Mouse (Mus musculus) hindbrain, embryonic 15.5 days (tissue): ENCODE measurements at regions not wholly inside any gene's neighbourhood (a gene's known extent, or its start where the extent isn't known, plus 50 kb on each side); places are given as distances from the start of the nearest gene placed in this dataset.
A peak's percentile ranks its signal among the peaks of the same experiment; 100 is the strongest.

Experiments
- ATAC-seq: fragments of 200-750 bp; cut with Nextera tagmentation; 2 replicates; pipeline ENCODE4 v1.8.0; 2017; ENCODE audit warnings: low read depth, moderate number of reproducible peaks, moderate TSS enrichment; ENCODE audit not compliant: low FRiP score
- H3K27ac ChIP-seq: fragments of 300-500 bp; sonication (generic); replicated peaks from 2 replicates; pipeline ENCODE4 v1.5.1; 2015; ENCODE audit warnings: mild to moderate bottlenecking, inconsistent platforms
- H3K27me3 ChIP-seq: fragments of 300-500 bp; sonication (generic); 2 replicates; pipeline ENCODE4 v1.6.1; 2015; ENCODE audit warnings: control low read depth, inconsistent platforms
- H3K36me3 ChIP-seq: fragments of 300-500 bp; sonication (generic); 2 replicates; pipeline ENCODE4 v1.6.1; 2015; ENCODE audit warnings: control low read depth, inconsistent platforms
- H3K4me1 ChIP-seq: fragments of 300-500 bp; sonication (generic); replicated peaks from 2 replicates; pipeline ENCODE4 v1.6.1; 2015; ENCODE audit warnings: control low read depth, inconsistent platforms
- H3K4me2 ChIP-seq: fragments of 300-500 bp; sonication (generic); 2 replicates; pipeline ENCODE4 v1.6.1; 2015; ENCODE audit warnings: moderate library complexity, mild to moderate bottlenecking, inconsistent platforms
- H3K4me3 ChIP-seq: fragments of 300-500 bp; sonication (generic); 2 replicates; pipeline ENCODE4 v1.5.1; 2015; ENCODE audit warnings: mild to moderate bottlenecking, inconsistent platforms
- H3K9ac ChIP-seq: fragments of 300-500 bp; sonication (generic); 2 replicates; pipeline ENCODE4 v1.6.1; 2015; ENCODE audit warnings: inconsistent platforms
- H3K9me3 ChIP-seq: fragments of 300-500 bp; sonication (generic); 2 replicates; pipeline ENCODE4 v1.6.1; 2016; ENCODE audit warnings: control low read depth, inconsistent platforms
- WGBS: fragments of 180-500 bp; shearing (Covaris S2); methylation state at CpG from one replicate; pipeline ENCODE4 v1.1.7; 2015; 5-methylcytosine and 5-hydroxymethylcytosine counted together

DNA sequence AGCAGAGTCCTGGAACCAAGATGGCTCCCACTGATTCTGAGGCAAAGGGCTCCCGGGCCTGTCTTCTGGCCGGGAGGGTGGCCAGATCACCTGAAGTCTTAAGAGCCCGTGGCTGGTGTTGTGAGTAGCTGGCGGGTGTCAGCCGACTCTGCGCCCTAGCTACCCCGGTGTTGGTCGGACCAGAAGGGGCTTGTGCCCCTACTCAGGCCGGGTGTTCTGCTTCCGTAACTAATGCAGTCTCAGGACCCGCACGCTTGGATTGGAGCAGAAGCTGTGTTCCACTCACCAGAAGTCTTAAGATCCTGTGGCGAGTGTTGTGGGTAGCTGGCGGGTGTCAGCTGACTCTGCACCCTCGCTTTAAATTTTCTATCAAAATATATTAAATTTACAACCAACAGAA lies 1285.3 kb upstream of the Cdh9 start:
- no peak for ATAC-seq

DNA sequence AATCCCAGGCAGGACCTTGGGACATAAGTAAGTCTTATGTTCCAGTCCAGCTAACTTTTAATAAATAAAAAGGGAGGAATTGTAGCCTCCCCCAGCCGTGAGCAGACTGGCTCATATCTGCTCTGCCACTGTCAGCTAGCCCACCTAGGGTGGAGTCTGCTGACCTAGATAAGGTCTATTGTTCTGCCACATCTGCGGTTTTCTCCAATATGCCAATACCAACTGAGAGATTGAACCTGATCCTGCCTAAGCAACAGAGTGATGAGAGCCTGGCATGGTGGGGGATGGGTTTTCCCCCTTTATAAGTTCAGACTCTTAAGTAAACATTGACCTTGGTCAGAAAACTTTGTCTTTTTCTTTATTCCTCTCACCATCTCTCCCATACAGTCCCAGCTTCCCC lies 1250.9 kb upstream of the Cdh9 start:
- H3K36me3 ChIP-seq = no peaks in the 10 kb centered on the region
- H3K27ac ChIP-seq = no peak overlapping the region
- no peak for ATAC-seq
- H3K9ac ChIP-seq = no peak overlapping the region
- H3K4me2 ChIP-seq = no peak overlapping the region
- 77% methylated on average over 2 of the region's 2 CpGs for WGBS
- no peaks in the 10 kb centered on the region for H3K9me3 ChIP-seq
- no peak overlapping the region for H3K4me3 ChIP-seq
- no peaks in the 10 kb centered on the region for H3K27me3 ChIP-seq
- H3K4me1 ChIP-seq = no peaks in the 10 kb centered on the region

More for the DNA sequence above, 1285.3 kb upstream of the Cdh9 start:
- WGBS = 93% methylated on average over 15 of the region's 15 CpGs
- H3K27me3 ChIP-seq = no peaks in the 10 kb centered on the region
- H3K27ac ChIP-seq = no peak overlapping the region
- no peaks in the 10 kb centered on the region for H3K9me3 ChIP-seq
- no peak overlapping the region for H3K4me3 ChIP-seq
- H3K4me2 ChIP-seq = no peak overlapping the region
- no peaks in the 10 kb centered on the region for H3K4me1 ChIP-seq
- no peak overlapping the region for H3K9ac ChIP-seq
- H3K36me3 ChIP-seq = no peaks in the 10 kb centered on the region

- Histone ChIP-seq H3K9me3 (no peaks in the 10 kb centered on the region), H3K4me1 (no peaks in the 10 kb centered on the region), H3K9ac (no peak overlapping the region), H3K4me3 (no peak overlapping the region), H3K36me3 (no peaks in the 10 kb centered on the region), H3K4me2 (no peak overlapping the region), H3K27ac (no peak overlapping the region), H3K27me3 (no peaks in the 10 kb centered on the region)
- no peak for ATAC-seq
- 88% methylated on average over 4 of the region's 4 CpGs for WGBS
Observed at GRCm38 (mm10) chr15:15500276-15500675, 1228.3 kb upstream of the Cdh9 start.

DNA sequence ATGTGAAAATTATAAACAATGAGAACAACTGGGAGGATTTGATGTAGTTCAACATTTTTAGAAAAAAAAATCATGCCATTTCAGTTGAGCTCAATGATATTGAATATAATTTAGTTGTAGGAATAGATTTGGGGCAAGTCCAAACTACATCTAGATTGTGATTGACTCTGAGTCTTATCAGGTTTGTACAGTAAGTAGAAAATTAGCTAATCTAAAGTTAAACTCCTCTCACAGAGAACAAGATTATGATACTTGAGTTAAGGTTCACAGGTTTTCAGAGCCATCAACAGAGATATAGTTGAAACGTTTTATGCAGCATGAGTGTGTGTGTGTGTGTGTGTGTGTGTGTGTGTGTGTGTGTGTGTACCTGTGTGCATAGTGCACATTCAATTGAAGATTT lies 1189.6 kb upstream of the Cdh9 start:
- Histone ChIP-seq H3K36me3 (no peaks in the 10 kb centered on the region), H3K27me3 (no peaks in the 10 kb centered on the region), H3K9me3 (no peaks in the 10 kb centered on the region), H3K4me3 (no peak overlapping the region), H3K4me1 (no peaks in the 10 kb centered on the region), H3K4me2 (no peak overlapping the region), H3K9ac (no peak overlapping the region), H3K27ac (no peak overlapping the region)
- 95% methylated on average over 1 of the region's 1 CpGs for WGBS
- ATAC-seq = no peak

- Histone ChIP-seq H3K9me3 (no peaks in the 10 kb centered on the region), H3K27ac (no peak overlapping the region), H3K4me1 (no peaks in the 10 kb centered on the region), H3K27me3 (no peaks in the 10 kb centered on the region), H3K36me3 (no peaks in the 10 kb centered on the region), H3K9ac (no peak overlapping the region), H3K4me3 (no peak overlapping the region), H3K4me2 (no peak overlapping the region)
- ATAC-seq = no peak
- WGBS = 92% methylated on average over 4 of the region's 4 CpGs
Observed at GRCm38 (mm10) chr15:15559148-15559752, 1169.3 kb upstream of the Cdh9 start.

DNA sequence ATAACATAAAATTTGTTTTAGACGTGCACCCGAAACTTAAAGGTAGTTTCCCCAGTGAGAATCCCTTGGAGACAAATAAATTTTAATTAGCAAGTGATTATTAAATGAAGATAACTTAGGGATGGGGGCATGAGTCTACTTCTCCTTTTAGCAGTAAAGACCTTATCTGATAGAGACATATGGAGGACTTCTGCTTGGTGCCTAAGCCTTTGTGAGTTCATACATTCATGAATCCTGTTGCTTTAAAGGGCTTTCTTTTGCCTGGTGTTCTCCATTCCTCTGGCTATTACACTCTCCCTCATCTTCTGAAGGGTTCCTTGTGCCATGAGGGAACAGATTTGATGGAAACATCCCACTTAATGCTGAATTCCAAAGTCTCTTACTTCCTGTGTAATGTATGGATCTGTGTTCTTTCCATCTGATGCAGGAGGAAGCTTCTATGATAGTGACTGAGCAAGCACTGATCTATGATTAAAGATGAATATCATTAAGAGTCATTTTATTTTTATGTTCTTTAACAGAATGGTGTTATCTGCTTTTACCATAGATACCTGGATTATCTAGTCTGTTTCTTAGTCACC lies 1146.2 kb upstream of the Cdh9 start:
- no peak overlapping the region for H3K4me2 ChIP-seq
- no peak overlapping the region for H3K4me3 ChIP-seq
- no peaks in the 10 kb centered on the region for H3K9me3 ChIP-seq
- no peak overlapping the region for H3K27ac ChIP-seq
- no peaks in the 10 kb centered on the region for H3K27me3 ChIP-seq
- H3K4me1 ChIP-seq = no peaks in the 10 kb centered on the region
- H3K36me3 ChIP-seq = no peaks in the 10 kb centered on the region
- ATAC-seq = no peak
- no peak overlapping the region for H3K9ac ChIP-seq
- WGBS = 95% methylated on average over 2 of the region's 2 CpGs

- ATAC-seq = no peak
- H3K36me3 ChIP-seq = no peaks in the 10 kb centered on the region
Observed at GRCm38 (mm10) chr15:15617976-15618375, 1110.6 kb upstream of the Cdh9 start.

DNA sequence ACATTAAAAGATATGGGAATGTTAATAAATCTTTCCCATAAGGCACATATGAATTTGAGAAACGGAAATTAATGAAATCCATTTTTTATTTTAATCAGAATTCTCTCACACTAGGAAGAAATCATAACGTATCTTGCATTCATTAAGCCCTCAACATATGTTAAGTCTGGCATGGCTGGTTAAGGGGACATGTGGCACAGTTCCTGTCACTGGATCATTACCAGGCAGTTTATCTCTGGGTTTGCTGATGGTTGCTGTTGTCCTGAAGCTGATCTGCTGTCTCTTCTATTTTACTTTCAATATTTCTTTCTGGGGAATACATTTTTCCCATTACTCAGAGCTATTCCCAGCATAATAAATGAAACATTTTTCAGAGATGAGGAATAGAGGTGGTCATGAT lies 1099.3 kb upstream of the Cdh9 start:
- Histone ChIP-seq H3K4me3 (no peak overlapping the region), H3K4me2 (no peak overlapping the region), H3K27ac (no peak overlapping the region), H3K9ac (no peak overlapping the region), H3K9me3 (no peaks in the 10 kb centered on the region), H3K27me3 (no peaks in the 10 kb centered on the region), H3K36me3 (no peaks in the 10 kb centered on the region), H3K4me1 (no peaks in the 10 kb centered on the region)
- 60% methylated on average over 2 of the region's 2 CpGs for WGBS
- no peak for ATAC-seq

More at GRCm38 (mm10) chr15:15617976-15618375, 1110.6 kb upstream of the Cdh9 start:
- H3K4me3 ChIP-seq = no peak overlapping the region
- H3K9ac ChIP-seq = no peak overlapping the region
- H3K27me3 ChIP-seq = no peaks in the 10 kb centered on the region
- H3K27ac ChIP-seq = no peak overlapping the region
- no peaks in the 10 kb centered on the region for H3K9me3 ChIP-seq
- no peaks in the 10 kb centered on the region for H3K4me1 ChIP-seq
- H3K4me2 ChIP-seq = no peak overlapping the region

GRCm38 (mm10) chr15:15630283-15630682 lies 1098.3 kb upstream of the Cdh9 start:
- Histone ChIP-seq H3K27me3 (no peaks in the 10 kb centered on the region), H3K9ac (no peak overlapping the region), H3K4me3 (no peak overlapping the region), H3K36me3 (no peaks in the 10 kb centered on the region), H3K9me3 (no peaks in the 10 kb centered on the region), H3K27ac (no peak overlapping the region), H3K4me1 (no peaks in the 10 kb centered on the region), H3K4me2 (no peak overlapping the region)
- WGBS = 93% methylated on average over 7 of the region's 7 CpGs
- ATAC-seq = no peak

DNA sequence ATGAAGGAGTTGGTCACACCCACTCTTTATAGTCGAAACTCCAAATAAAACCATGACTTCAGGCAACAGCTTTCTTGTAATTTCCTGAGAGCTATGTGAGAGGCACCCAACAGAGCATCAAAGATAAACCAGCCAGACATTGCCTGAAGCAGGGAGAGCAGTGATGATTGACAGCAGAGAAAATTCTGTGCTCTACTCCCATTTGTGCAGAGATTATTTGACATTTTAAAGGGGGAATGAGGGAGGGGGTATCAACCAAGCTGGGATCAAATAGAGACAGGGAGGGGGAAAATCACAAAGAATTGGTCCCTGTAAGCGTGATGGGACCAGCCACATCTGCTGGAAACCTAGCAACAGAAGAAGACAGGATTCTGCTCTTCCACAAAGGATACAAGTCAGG lies 1091.4 kb upstream of the Cdh9 start:
- Histone ChIP-seq H3K27me3 (no peaks in the 10 kb centered on the region), H3K9ac (no peak overlapping the region), H3K4me1 (no peaks in the 10 kb centered on the region), H3K9me3 (no peaks in the 10 kb centered on the region), H3K4me3 (no peak overlapping the region), H3K27ac (no peak overlapping the region), H3K4me2 (no peak overlapping the region), H3K36me3 (no peaks in the 10 kb centered on the region)
- WGBS = 52% methylated on average over 2 of the region's 2 CpGs
- ATAC-seq = 0 out of 2 replicates have a peak, but pooled peaks have one; percentile 48

GRCm38 (mm10) chr15:15648734-15649133 lies 1079.8 kb upstream of the Cdh9 start:
- no peak overlapping the region for H3K4me2 ChIP-seq

DNA sequence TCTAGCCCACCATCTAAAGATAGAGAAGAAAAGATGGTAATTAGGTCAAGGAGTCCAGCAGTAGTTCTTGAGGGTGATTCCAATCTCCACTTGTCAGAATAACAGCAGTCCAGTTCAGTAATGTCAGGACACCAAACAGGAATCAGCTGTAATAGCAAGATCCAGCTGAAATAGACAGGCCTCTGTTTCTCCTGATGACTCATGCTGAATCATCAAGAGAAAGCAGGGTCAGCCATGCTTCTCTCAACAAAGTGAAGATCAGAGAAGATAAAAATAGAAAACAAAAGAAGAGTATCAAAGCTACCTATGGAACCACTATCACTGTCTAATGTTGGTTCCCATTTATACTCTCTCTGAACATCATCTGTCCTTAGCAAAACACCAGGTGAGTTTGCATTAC lies 1061.8 kb upstream of the Cdh9 start:
- Histone ChIP-seq H3K9me3 (no peaks in the 10 kb centered on the region), H3K27ac (no peak overlapping the region), H3K36me3 (no peaks in the 10 kb centered on the region), H3K4me2 (no peak overlapping the region), H3K4me1 (no peaks in the 10 kb centered on the region), H3K9ac (no peak overlapping the region), H3K4me3 (no peak overlapping the region), H3K27me3 (no peaks in the 10 kb centered on the region)
- ATAC-seq = no peak

More at GRCm38 (mm10) chr15:15648734-15649133, 1079.8 kb upstream of the Cdh9 start:
- Histone ChIP-seq H3K9me3 (no peaks in the 10 kb centered on the region), H3K27ac (no peak overlapping the region), H3K4me3 (no peak overlapping the region), H3K9ac (no peak overlapping the region), H3K4me1 (no peaks in the 10 kb centered on the region), H3K36me3 (no peaks in the 10 kb centered on the region), H3K27me3 (no peaks in the 10 kb centered on the region)
- no peak for ATAC-seq
- 84% methylated on average over 5 of the region's 5 CpGs for WGBS

- Histone ChIP-seq H3K27ac (no peak overlapping the region), H3K36me3 (no peaks in the 10 kb centered on the region), H3K9ac (no peak overlapping the region), H3K27me3 (no peaks in the 10 kb centered on the region), H3K4me2 (no peak overlapping the region), H3K9me3 (no peaks in the 10 kb centered on the region), H3K4me1 (no peaks in the 10 kb centered on the region), H3K4me3 (no peak overlapping the region)
- no peak for ATAC-seq
- WGBS = 72% methylated on average over 2 of the region's 2 CpGs
Observed at GRCm38 (mm10) chr15:15692713-15693112, 1035.8 kb upstream of the Cdh9 start.
